Mouse (Mus musculus) CH12.LX (cell line): Measurements from ENCODE around the gene Dnal1. TPM values are rescaled to one million over a fixed set of nuclear protein-coding genes. Genes with fewer than 3 reads are reported as not detected.

Experiments
- DNase-seq: peaks from one replicate; pipeline ENCODE4 v3.0.0-alpha.2; 2013; ENCODE audit errors: extremely low read depth
- H3K27ac ChIP-seq: 2 replicates; pipeline ENCODE4 v1.5.1; 2012; ENCODE audit warnings: low read depth, mild to moderate bottlenecking, control low read depth, moderate library complexity; ENCODE audit not compliant: insufficient read depth
- H3K27me3 ChIP-seq: replicated peaks from 2 replicates; pipeline ENCODE3; 2012; ENCODE audit warnings: inconsistent platforms
- H3K36me3 ChIP-seq, 2 experiments: replicated peaks in 1 of 2; 2 replicates each; pipeline versions ENCODE3 to v1.6.1; 2012; ENCODE audit warnings: inconsistent platforms in 1 of 2, low read length in 1 of 2, mild to moderate bottlenecking in 1 of 2, mixed read lengths in 1 of 2, moderate library complexity in 1 of 2; ENCODE audit not compliant: control insufficient read depth in 1 of 2, insufficient read depth in 1 of 2
- H3K4me1 ChIP-seq, 2 experiments: 2 replicates each; pipeline ENCODE4 v1.6.1; 2012; ENCODE audit warnings: inconsistent platforms in 1 of 2, moderate library complexity in 1 of 2; ENCODE audit not compliant: insufficient read depth in 2 of 2, control insufficient read depth in 1 of 2
- H3K4me2 ChIP-seq: 2 replicates; pipeline ENCODE4 v1.6.1; 2012; ENCODE audit warnings: low read depth, mild to moderate bottlenecking, control low read depth; ENCODE audit not compliant: poor library complexity, insufficient read depth, severe bottlenecking
- H3K4me3 ChIP-seq, 3 experiments: fragments of 150-350 bp in 1 of 3; sonication (generic) in 1 of 3; replicated peaks in 1 of 3; 2 replicates each; pipeline versions ENCODE3 to v1.5.1; 2011 to 2012; ENCODE audit warnings: low read depth in 2 of 3, low read length in 2 of 3, mild to moderate bottlenecking in 2 of 3, moderate library complexity in 2 of 3, control low read depth in 1 of 3, improper control_type of control experiment in 1 of 3, inconsistent platforms in 1 of 3, mixed read lengths in 1 of 3; ENCODE audit not compliant: poor library complexity in 1 of 3
- H3K79me2 ChIP-seq: replicated peaks from 2 replicates; pipeline ENCODE4 v1.6.1; 2012; ENCODE audit warnings: mild to moderate bottlenecking, moderate library complexity; ENCODE audit not compliant: control insufficient read depth, poor library complexity, insufficient read depth, severe bottlenecking; ENCODE audit errors: extremely low read depth
- H3K9ac ChIP-seq: 2 replicates; pipeline ENCODE4 v1.6.1; 2012; ENCODE audit warnings: low read depth, mild to moderate bottlenecking, control low read depth, moderate library complexity; ENCODE audit not compliant: insufficient read depth
- H3K9me3 ChIP-seq: replicated peaks from 2 replicates; pipeline ENCODE3; 2012; ENCODE audit warnings: low read length, inconsistent platforms, mixed read lengths
- BHLHE40 ChIP-seq: IDR thresholded peaks from 2 replicates; pipeline ENCODE4 v1.6.1; 2011; ENCODE audit warnings: mild to moderate bottlenecking, low read depth, low read length, improper control_type of control experiment
- CHD1 ChIP-seq: IDR thresholded peaks from 2 replicates; pipeline ENCODE4 v1.6.1; 2012; ENCODE audit warnings: low read depth, low read length, improper control_type of control experiment, inconsistent platforms
- CHD2 ChIP-seq: IDR thresholded peaks from 2 replicates; pipeline ENCODE4 v1.6.1; 2011; ENCODE audit warnings: low read length, improper control_type of control experiment
- CTCF ChIP-seq, 2 experiments: IDR thresholded peaks in 1 of 2; conservative IDR thresholded peaks in 1 of 2; 2 replicates each; pipeline ENCODE4 v1.5.1; 2011 to 2012; ENCODE audit warnings: low read depth in 2 of 2, low read length in 2 of 2, improper control_type of control experiment in 1 of 2, inconsistent platforms in 1 of 2, mild to moderate bottlenecking in 1 of 2, moderate library complexity in 1 of 2
- E2F4 ChIP-seq: IDR thresholded peaks from 2 replicates; pipeline ENCODE4 v1.6.1; 2011; ENCODE audit warnings: low read depth, low read length, improper control_type of control experiment; ENCODE audit not compliant: insufficient replicate concordance
- ELF1 ChIP-seq: IDR thresholded peaks from 2 replicates; pipeline ENCODE4 v1.6.1; 2014; ENCODE audit warnings: low read depth, mild to moderate bottlenecking, inconsistent platforms, low read length, improper control_type of control experiment
- EP300 ChIP-seq: IDR thresholded peaks from 2 replicates; pipeline ENCODE4 v1.6.1; 2011; ENCODE audit warnings: low read length, improper control_type of control experiment
- ETS1 ChIP-seq: conservative IDR thresholded peaks from 2 replicates; pipeline ENCODE4 v1.6.1; 2012; ENCODE audit warnings: low read depth, mild to moderate bottlenecking, inconsistent platforms, low read length, improper control_type of control experiment, moderate library complexity
- GABPA ChIP-seq: IDR thresholded peaks from 2 replicates; pipeline ENCODE4 v1.6.1; 2012; ENCODE audit warnings: low read depth, low read length, improper control_type of control experiment, inconsistent platforms; ENCODE audit not compliant: insufficient replicate concordance
- HCFC1 ChIP-seq: IDR thresholded peaks from 2 replicates; pipeline ENCODE4 v1.6.1; 2012; ENCODE audit warnings: low read depth, mild to moderate bottlenecking, inconsistent platforms, low read length, improper control_type of control experiment
- IRF4 ChIP-seq: IDR thresholded peaks from 2 replicates; pipeline ENCODE4 v1.6.1; 2014; ENCODE audit warnings: low read depth, mild to moderate bottlenecking, inconsistent platforms, low read length, improper control_type of control experiment
- JUN ChIP-seq: IDR thresholded peaks from 2 replicates; pipeline ENCODE4 v1.6.1; 2011; ENCODE audit warnings: low read depth, mild to moderate bottlenecking, low read length, improper control_type of control experiment, moderate library complexity; ENCODE audit not compliant: insufficient read depth
- JUND ChIP-seq: conservative IDR thresholded peaks from 2 replicates; pipeline ENCODE4 v1.6.1; 2011; ENCODE audit warnings: low read depth, low read length, improper control_type of control experiment
- KAT2A ChIP-seq: IDR thresholded peaks from 2 replicates; pipeline ENCODE4 v1.6.1; 2012; ENCODE audit warnings: low read length, improper control_type of control experiment, inconsistent platforms; ENCODE audit not compliant: insufficient replicate concordance
- MAFK ChIP-seq: IDR thresholded peaks from 2 replicates; pipeline ENCODE4 v1.6.1; 2011; ENCODE audit warnings: low read length, improper control_type of control experiment; ENCODE audit not compliant: insufficient replicate concordance
- MAX ChIP-seq: IDR thresholded peaks from 2 replicates; pipeline ENCODE4 v1.6.1; 2011; ENCODE audit warnings: low read length, improper control_type of control experiment
- MAZ ChIP-seq: IDR thresholded peaks from 2 replicates; pipeline ENCODE4 v1.6.1; 2012; ENCODE audit warnings: low read depth, mild to moderate bottlenecking, inconsistent platforms, low read length, improper control_type of control experiment, moderate library complexity
- MEF2A ChIP-seq: IDR thresholded peaks from 2 replicates; pipeline ENCODE4 v1.6.1; 2014; ENCODE audit warnings: low read depth, mild to moderate bottlenecking, inconsistent platforms, low read length, improper control_type of control experiment, borderline replicate concordance
- MXI1 ChIP-seq: IDR thresholded peaks from 2 replicates; pipeline ENCODE4 v1.6.1; 2011; ENCODE audit warnings: mild to moderate bottlenecking, low read depth, low read length, improper control_type of control experiment
- MYC ChIP-seq: IDR thresholded peaks from 2 replicates; pipeline ENCODE4 v1.6.1; 2011; ENCODE audit warnings: low read depth, mild to moderate bottlenecking, improper control_type of control experiment, low read length
- NELFE ChIP-seq: IDR thresholded peaks from 2 replicates; pipeline ENCODE4 v1.6.1; 2011; ENCODE audit warnings: low read depth, low read length, improper control_type of control experiment
- NRF1 ChIP-seq: IDR thresholded peaks from 2 replicates; pipeline ENCODE4 v1.6.1; 2014; ENCODE audit warnings: low read depth, mild to moderate bottlenecking, inconsistent platforms, low read length, improper control_type of control experiment, moderate library complexity
- PAX5 ChIP-seq: IDR thresholded peaks from 2 replicates; pipeline ENCODE4 v1.6.1; 2012; ENCODE audit warnings: low read length, inconsistent platforms, mixed read lengths
- POLR2A ChIP-seq: IDR thresholded peaks from 2 replicates; pipeline ENCODE4 v1.6.1; 2011; ENCODE audit warnings: low read depth, mild to moderate bottlenecking, improper control_type of control experiment, low read length
- POLR2AphosphoS2 ChIP-seq: IDR thresholded peaks from 2 replicates; pipeline ENCODE4 v1.6.1; 2011; ENCODE audit warnings: low read depth, low read length, improper control_type of control experiment
- RAD21 ChIP-seq: IDR thresholded peaks from 2 replicates; pipeline ENCODE4 v1.6.1; 2011; ENCODE audit warnings: low read depth, mild to moderate bottlenecking, low read length, improper control_type of control experiment, moderate library complexity
- RCOR1 ChIP-seq: conservative IDR thresholded peaks from 2 replicates; pipeline ENCODE4 v1.6.1; 2012; ENCODE audit warnings: low read depth, mild to moderate bottlenecking, inconsistent platforms, low read length, improper control_type of control experiment
- SIN3A ChIP-seq: IDR thresholded peaks from 2 replicates; pipeline ENCODE4 v1.6.1; 2012; ENCODE audit warnings: low read length, improper control_type of control experiment, inconsistent platforms
- SMC3 ChIP-seq: IDR thresholded peaks from 2 replicates; pipeline ENCODE4 v1.6.1; 2011; ENCODE audit warnings: low read depth, low read length, improper control_type of control experiment
- TBP ChIP-seq: conservative IDR thresholded peaks from 2 replicates; pipeline ENCODE4 v1.6.1; 2011; ENCODE audit warnings: low read depth, low read length, improper control_type of control experiment
- TCF12 ChIP-seq: IDR thresholded peaks from 2 replicates; pipeline ENCODE4 v1.6.1; 2014; ENCODE audit warnings: low read depth, mild to moderate bottlenecking, inconsistent platforms, low read length, improper control_type of control experiment
- UBTF ChIP-seq: IDR thresholded peaks from 2 replicates; pipeline ENCODE4 v1.6.1; 2012; ENCODE audit warnings: low read depth, mild to moderate bottlenecking, inconsistent platforms, low read length, improper control_type of control experiment, moderate library complexity
- USF1 ChIP-seq: IDR thresholded peaks from 2 replicates; pipeline ENCODE4 v1.6.1; 2014; ENCODE audit warnings: low read depth, mild to moderate bottlenecking, inconsistent platforms, low read length, improper control_type of control experiment
- USF2 ChIP-seq: conservative IDR thresholded peaks from 2 replicates; pipeline ENCODE4 v1.6.1; 2011; ENCODE audit warnings: low read depth, low read length, improper control_type of control experiment
- ZC3H11A ChIP-seq: IDR thresholded peaks from 2 replicates; pipeline ENCODE4 v1.6.1; 2012; ENCODE audit warnings: low read depth, mild to moderate bottlenecking, inconsistent platforms, low read length, improper control_type of control experiment
- ZKSCAN1 ChIP-seq: IDR thresholded peaks from 2 replicates; pipeline ENCODE4 v1.6.1; 2012; ENCODE audit warnings: low read depth, inconsistent platforms, low read length, improper control_type of control experiment, borderline replicate concordance
- ZMIZ1 ChIP-seq: IDR thresholded peaks from 2 replicates; pipeline ENCODE4 v1.6.1; 2012; ENCODE audit warnings: low read depth, mild to moderate bottlenecking, inconsistent platforms, low read length, improper control_type of control experiment
- ZNF384 ChIP-seq: IDR thresholded peaks from 2 replicates; pipeline ENCODE4 v1.6.1; 2012; ENCODE audit warnings: low read depth, low read length, improper control_type of control experiment, inconsistent platforms
- dilution Hi-C: fragments of 300-500 bp; cut with MboI; formaldehyde crosslinking; loops from 2 replicates; pipeline ENCODE4 v1.14.3; 2020; ENCODE audit warnings: low sequenced_read_pairs; ENCODE audit not compliant: extremely low pct_unique_long_range_greater_than_20kb, extremely low pct_ligation_motif_present
- in situ Hi-C: fragments of 300-500 bp; cut with MboI; formaldehyde crosslinking; loops from 3 replicates; pipeline ENCODE4 v1.14.3; 2019; ENCODE audit warnings: low sequenced_read_pairs, low pct_ligation_motif_present, low pct_unique_long_range_greater_than_20kb, mixed read lengths
- polyA plus RNA-seq: library from polyadenylated mRNA; unstranded; fragments of >175 nt; gene quantifications from 2 replicates; pipeline ENCODE4 v1.2.1, GENCODE M21; 2012; ENCODE audit warnings: low read depth; ENCODE audit not compliant: insufficient read length
- total RNA-seq, 2 experiments: library from RNA; depleted of rRNA; stranded (reverse); fragments of 300-350 nt in 1 of 2; fragments of >200 nt in 1 of 2; gene quantifications; 2 replicates each; pipeline ENCODE4 v1.2.3; 2012 to 2014

Gene Dnal1
- total RNA-seq (2012; rRNA removed) (1.4 and 1.6 TPM in 2 replicates), total RNA-seq (2014; rRNA removed) (0.84 and 1.7 TPM in 2 replicates), polyA plus RNA-seq (2.1 and 2.9 TPM in 2 replicates)

GRCm38 (mm10) chr12:84114153-84114994 lies at the start of gene Dnal1:
Gene Dnal1, plus strand, starts transcription at chr12:84114366.
- H3K79me2 ChIP-seq: no peaks in the 10 kb centered on the region
- dilution Hi-C loops: no loop called here
- DNase-seq: peak; percentile 91
- in situ Hi-C loops: no loop called here
- H3K4me1 ChIP-seq: peaks cover 10 to 19% of the 10 kb centered on the region in 2 experiments
- peak within 1 kb of the TSS; percentile 58 to 72 (median 70) for H3K4me3 ChIP-seq
- H3K9ac ChIP-seq: peak within 1 kb of the TSS; percentile 50
- no peaks in the 10 kb centered on the region for H3K27me3 ChIP-seq
- no peak within 1 kb of the TSS for H3K27ac ChIP-seq
- TF ChIP-seq EP300: no peak
- TF ChIP-seq CHD2: no peak
- peak; percentile 89 for TF ChIP-seq NRF1
- peak; percentile 25; the same call in 1 of the 2 replicates for TF ChIP-seq POLR2A
- no peak for TF ChIP-seq ZNF384
- TF ChIP-seq ZC3H11A: no peak
- TF ChIP-seq JUND: no peak
- TF ChIP-seq GABPA: no peak
- TF ChIP-seq RAD21: no peak
- no peak for TF ChIP-seq POLR2AphosphoS2
- peak; percentile 20; the same call in 1 of the 2 replicates for TF ChIP-seq ELF1
- no peak for TF ChIP-seq JUN
- TF ChIP-seq MAZ: no peak
- no peak for TF ChIP-seq E2F4
- no peak for TF ChIP-seq MAFK
- TF ChIP-seq TBP: no peak
- TF ChIP-seq ETS1: no peak
- TF ChIP-seq PAX5: no peak
- peak; percentile 9; the same call in 1 of the 2 replicates for TF ChIP-seq HCFC1
- no peak for TF ChIP-seq UBTF
- TF ChIP-seq MEF2A: no peak
- TF ChIP-seq IRF4: 0 out of 2 replicates have a peak, but pooled peaks have one; percentile 17
- no peak; the same call in 1 of the 2 replicates for TF ChIP-seq TCF12
- TF ChIP-seq SIN3A: peak; percentile 69
- TF ChIP-seq SMC3: no peak
- no peak for TF ChIP-seq USF1
- TF ChIP-seq ZMIZ1: no peak
- no peak for TF ChIP-seq RCOR1
- no peak for TF ChIP-seq MYC
- no peak for TF ChIP-seq MAX
- TF ChIP-seq NELFE: 0 out of 2 replicates have a peak, but pooled peaks have one; percentile 7
- TF ChIP-seq CTCF (conservative IDR thresholded peaks at IDR 0.05 in 1 of 2, IDR thresholded peaks at IDR 0.05 in 1 of 2; ENCODE audit: low read depth in 2 of 2, low read length in 2 of 2): no peak
- no peak for TF ChIP-seq KAT2A
- TF ChIP-seq MXI1: peak; percentile 88
- no peak for TF ChIP-seq USF2
- TF ChIP-seq ZKSCAN1: no peak
- no peak for TF ChIP-seq CHD1
- no peak for TF ChIP-seq BHLHE40
- TF ChIP-seq, all 38 proteins: peak for 8
- Histone ChIP-seq H3K4me2 (peak within 1 kb of the TSS; percentile 92), H3K36me3 (no peaks in the 10 kb centered on the region), H3K9me3 (no peaks in the 10 kb centered on the region)
